Mouse (Mus musculus) midbrain, postnatal 0 days (tissue): ENCODE measurements around the gene Cs. TPM values are rescaled to one million over a fixed set of nuclear protein-coding genes. Genes with fewer than 3 reads are reported as not detected.

Source experiments
- ATAC-seq: fragments of 200-750 bp; cut with Nextera tagmentation; 2 replicates; pipeline ENCODE4 v1.8.0; 2017; ENCODE audit warnings: moderate number of reproducible peaks, mild to moderate bottlenecking, moderate TSS enrichment, moderate library complexity; ENCODE audit not compliant: low FRiP score
- DNase-seq: peaks from one replicate; pipeline ENCODE4 v3.0.0-alpha.2; 2015; ENCODE audit warnings: low spot score
- H3K27ac ChIP-seq: fragments of 300-500 bp; sonication (generic); 2 replicates; pipeline ENCODE4 v1.5.1; 2014; ENCODE audit warnings: low read depth, mild to moderate bottlenecking, low read length, mixed read lengths
- H3K27me3 ChIP-seq: fragments of 300-500 bp; sonication (generic); 2 replicates; pipeline ENCODE4 v1.6.1; 2014; ENCODE audit warnings: low read length, control low read depth, mixed read lengths; ENCODE audit not compliant: insufficient read depth
- H3K36me3 ChIP-seq: fragments of 300-500 bp; sonication (generic); 2 replicates; pipeline ENCODE4 v1.6.1; 2014; ENCODE audit warnings: low read length, control low read depth, mixed read lengths; ENCODE audit not compliant: insufficient read depth
- H3K4me1 ChIP-seq: fragments of 300-500 bp; sonication (generic); 2 replicates; pipeline ENCODE4 v1.6.1; 2014; ENCODE audit warnings: mild to moderate bottlenecking, control low read depth, antibody characterized with exemption, low read length, mixed read lengths; ENCODE audit not compliant: insufficient read depth
- H3K4me2 ChIP-seq: fragments of 300-500 bp; sonication (generic); 2 replicates; pipeline ENCODE4 v1.6.1; 2014; ENCODE audit warnings: low read depth, mild to moderate bottlenecking, low read length, mixed read lengths; ENCODE audit not compliant: poor library complexity, severe bottlenecking
- H3K4me3 ChIP-seq: fragments of 300-500 bp; sonication (generic); 2 replicates; pipeline ENCODE4 v1.5.1; 2014; ENCODE audit warnings: low read depth, mild to moderate bottlenecking, low read length, moderate library complexity
- H3K9ac ChIP-seq: fragments of 300-500 bp; sonication (generic); replicated peaks from 2 replicates; pipeline ENCODE4 v1.6.1; 2014; ENCODE audit warnings: mild to moderate bottlenecking, low read length, moderate library complexity, mixed read lengths; ENCODE audit not compliant: poor library complexity, severe bottlenecking
- H3K9me3 ChIP-seq: fragments of 300-500 bp; sonication (generic); 2 replicates; pipeline ENCODE4 v1.6.1; 2016; ENCODE audit warnings: low read length, control low read depth
- CTCF ChIP-seq: IDR thresholded peaks from 2 replicates; pipeline ENCODE4 v1.5.1; 2016; ENCODE audit warnings: antibody characterized with exemption, mild to moderate bottlenecking
- WGBS: fragments of 180-500 bp; shearing (Covaris S2); extraction: QIAGEN DNeasy Blood & Tissue Kit; methylation state at CpG from one replicate; pipeline ENCODE4 v1.1.7; 2014; 5-methylcytosine and 5-hydroxymethylcytosine counted together
- polyA plus RNA-seq: library from polyadenylated mRNA; unstranded; fragments of >200 nt; fragmentation: Nextera tagmentation; extraction: Ambion mirVana; gene quantifications from 2 replicates; pipeline ENCODE4 v1.2.1, GENCODE M21; 2015
- total RNA-seq: library from RNA; depleted of rRNA; stranded (reverse); fragments of >200 nt; gene quantifications from 2 replicates; pipeline ENCODE4 v1.2.3, GENCODE M21; 2014

The Cs gene
- total and polyA plus RNA-seq, 2 experiments from 2014 or later = 255 to 309 TPM

DNA sequence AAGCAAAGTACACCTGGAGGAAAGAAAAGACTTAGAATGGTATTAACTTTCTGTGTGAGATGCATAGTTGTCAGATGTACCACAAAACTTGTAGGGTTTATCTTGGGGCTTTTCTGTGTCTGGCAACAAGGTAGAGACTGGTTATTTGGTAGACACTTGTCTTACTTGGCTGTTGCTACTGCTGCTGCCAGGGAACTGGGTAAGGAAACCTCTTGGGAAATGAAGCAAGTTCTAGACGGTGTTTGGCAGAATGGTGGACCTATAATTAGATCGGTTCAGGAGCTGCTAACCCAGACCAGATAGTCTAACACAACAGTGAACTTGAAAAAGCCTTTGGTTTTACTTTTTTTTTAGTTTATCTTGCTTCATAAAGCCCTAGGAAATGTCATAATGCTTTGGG lies 1.4 kb downstream of the Cs start:
- H3K36me3 ChIP-seq = no peaks in the 10 kb centered on the region
- H3K4me3 ChIP-seq = peak overlapping the region; percentile 75; the same call in 1 of the 2 replicates
- no peak for TF ChIP-seq CTCF
- WGBS = 65% methylated on average over 2 of the region's 2 CpGs
- peaks cover 8% of the 10 kb centered on the region; the same call in 1 of the 2 replicates for H3K4me1 ChIP-seq
- H3K4me2 ChIP-seq = peak overlapping the region; percentile 50
- H3K9me3 ChIP-seq = no peaks in the 10 kb centered on the region
- no peaks in the 10 kb centered on the region for H3K27me3 ChIP-seq
- no peak overlapping the region for H3K27ac ChIP-seq
- 0 out of 2 replicates have a peak overlapping the region, but pooled peaks have one; percentile 60 for H3K9ac ChIP-seq
- ATAC-seq (no peak), DNase-seq (no peak)

DNA sequence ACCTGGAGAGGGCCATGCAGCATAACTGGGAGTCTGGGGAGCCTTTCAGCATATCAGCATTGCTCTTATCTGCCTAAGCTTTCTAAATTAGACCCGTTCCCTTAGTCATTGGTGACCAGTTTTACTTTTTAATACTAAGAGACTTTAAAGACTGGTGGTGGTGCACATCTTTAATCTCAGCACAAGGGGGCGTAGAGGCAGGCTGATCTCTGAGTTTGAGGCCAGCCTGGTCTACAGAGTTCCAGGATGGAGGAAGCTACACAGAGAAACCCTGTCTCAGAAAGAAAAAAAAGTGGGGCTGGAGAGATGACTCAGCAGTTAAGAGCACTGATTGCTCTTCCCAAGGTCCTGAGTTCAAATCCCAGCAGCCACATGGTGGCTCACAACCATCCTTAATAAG lies 2.7 kb downstream of the Cs start:
- Histone ChIP-seq H3K4me2 (no peak overlapping the region), H3K4me1 (peaks cover 8% of the 10 kb centered on the region; the same call in 1 of the 2 replicates), H3K36me3 (no peaks in the 10 kb centered on the region), H3K9me3 (no peaks in the 10 kb centered on the region), H3K27me3 (no peaks in the 10 kb centered on the region), H3K4me3 (no peak overlapping the region), H3K27ac (no peak overlapping the region), H3K9ac (no peak overlapping the region)
- no peak for DNase-seq
- no peak for ATAC-seq
- peak; percentile 41 for TF ChIP-seq CTCF
- 85% methylated on average over 2 of the region's 2 CpGs for WGBS

DNA sequence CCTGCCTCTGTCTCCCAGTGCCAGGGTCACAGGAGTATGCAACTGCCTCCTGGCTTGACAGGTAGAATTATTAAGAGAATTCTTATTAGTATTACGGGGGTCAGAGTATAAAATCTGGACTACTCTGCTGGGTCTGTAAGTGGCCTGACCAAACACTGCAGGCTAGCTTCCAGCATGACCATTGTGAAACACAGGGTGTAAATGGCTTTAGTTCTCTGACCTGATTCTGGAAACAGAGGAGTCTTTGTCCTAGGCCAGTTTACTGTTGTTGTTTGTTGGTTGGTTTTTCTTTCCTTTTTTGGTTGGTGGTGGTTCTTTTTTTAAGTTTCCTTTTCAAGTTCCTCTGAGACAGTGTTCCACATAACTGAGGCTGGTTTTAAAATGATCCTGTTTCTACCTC lies 5.9 kb downstream of the Cs start:
- no peak overlapping the region for H3K4me3 ChIP-seq
- H3K36me3 ChIP-seq = no peaks in the 10 kb centered on the region
- ATAC-seq (no peak), DNase-seq (peak; percentile 16)
- no peak overlapping the region for H3K9ac ChIP-seq
- no peak overlapping the region for H3K27ac ChIP-seq
- H3K4me2 ChIP-seq = no peak overlapping the region
- peaks cover 7% of the 10 kb centered on the region; the same call in 1 of the 2 replicates for H3K4me1 ChIP-seq
- TF ChIP-seq CTCF = no peak
- no peaks in the 10 kb centered on the region for H3K27me3 ChIP-seq
- 88% methylated on average over 1 of the region's 1 CpGs for WGBS
- H3K9me3 ChIP-seq = no peaks in the 10 kb centered on the region

DNA sequence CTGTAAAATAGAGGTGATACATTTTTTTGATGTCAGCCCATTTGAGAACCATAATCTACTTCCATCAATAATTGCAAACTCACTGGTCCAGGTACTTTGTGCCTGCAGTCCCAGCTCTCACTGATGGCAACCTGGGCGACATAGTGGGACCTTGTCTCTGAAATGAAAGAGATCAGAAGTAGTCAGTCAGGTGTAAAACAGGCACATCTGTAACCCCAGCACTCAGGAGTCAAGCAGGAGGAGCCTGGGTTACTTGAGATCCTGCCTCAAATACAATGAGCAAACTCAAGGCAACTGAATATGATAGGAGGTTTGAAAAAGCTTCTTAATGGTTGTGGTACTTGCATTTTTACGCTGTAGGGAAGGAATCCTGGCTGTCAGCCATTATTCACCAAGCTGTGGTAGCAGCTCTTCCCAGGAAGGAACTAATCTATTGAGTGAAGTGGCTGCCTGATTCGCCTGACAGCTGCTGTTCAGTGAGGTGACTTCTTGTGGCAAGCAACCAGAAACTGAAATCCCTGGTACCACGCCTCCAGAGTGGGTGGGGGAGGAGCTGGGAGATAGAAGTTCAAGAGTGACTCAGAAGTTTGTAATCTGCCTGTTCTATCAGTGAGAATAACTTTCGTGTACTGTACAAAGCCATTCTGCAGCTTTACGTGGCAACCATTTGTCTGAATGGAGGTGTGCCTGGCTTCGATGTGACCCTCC lies 7.2 kb downstream of the Cs start:
- DNase-seq (peak; percentile 82), ATAC-seq (no peak)
- TF ChIP-seq CTCF = no peak
- no peak overlapping the region for H3K9ac ChIP-seq
- WGBS = 50% methylated on average over 7 of the region's 7 CpGs
- no peak overlapping the region for H3K4me2 ChIP-seq
- H3K27ac ChIP-seq = no peak overlapping the region
- H3K4me3 ChIP-seq = no peak overlapping the region
- no peaks in the 10 kb centered on the region for H3K4me1 ChIP-seq
- H3K27me3 ChIP-seq = no peaks in the 10 kb centered on the region
- H3K36me3 ChIP-seq = 0 out of 2 replicates have a peak, but pooled peaks cover 4% of the 10 kb centered on the region
- no peaks in the 10 kb centered on the region for H3K9me3 ChIP-seq

DNA sequence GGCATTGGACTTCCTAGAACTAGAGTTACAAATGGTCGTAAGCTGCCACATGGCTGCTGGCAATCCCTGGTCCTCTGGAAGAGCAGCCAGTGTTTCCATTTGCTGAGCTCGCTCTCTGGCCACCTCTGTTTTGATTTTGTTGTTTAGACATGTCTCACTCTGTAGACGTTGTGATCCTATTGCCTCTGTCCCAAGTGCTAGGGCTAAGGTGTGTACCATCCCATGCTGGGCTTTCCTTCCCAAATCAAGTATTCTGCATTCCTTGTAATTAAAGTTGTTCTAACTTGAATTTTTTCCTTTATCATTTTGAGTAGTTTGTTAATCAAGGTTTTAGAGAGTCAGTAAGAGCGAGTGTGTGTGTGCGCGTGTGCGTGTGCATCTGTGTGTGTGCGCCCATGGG lies 10.0 kb downstream of the Cs start:
- H3K27me3 ChIP-seq = no peaks in the 10 kb centered on the region
- WGBS = 91% methylated on average over 8 of the region's 8 CpGs

DNA sequence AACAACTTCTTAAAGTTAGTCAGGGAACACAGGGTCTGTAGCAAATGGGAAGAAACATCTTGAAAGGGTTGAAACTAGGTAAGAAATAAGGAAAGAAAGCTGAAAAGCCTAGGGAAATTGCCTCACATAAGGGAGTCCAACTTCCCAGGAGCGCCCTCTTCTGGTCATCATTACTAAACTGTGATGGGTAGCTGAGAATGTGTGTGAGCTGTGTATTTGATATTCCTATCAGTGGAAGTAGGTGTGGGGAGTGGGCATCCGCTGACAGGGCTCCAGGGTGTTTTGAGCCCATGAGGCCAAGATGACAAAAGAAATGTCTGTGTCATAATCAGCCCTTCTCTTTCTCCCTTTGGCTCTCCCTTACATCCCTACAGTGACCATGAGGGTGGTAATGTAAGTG lies 21.3 kb downstream of the Cs start:
- ATAC-seq = no peak
- no peak overlapping the region for H3K4me2 ChIP-seq

More for the DNA sequence above, 10.0 kb downstream of the Cs start:
- Histone ChIP-seq H3K4me1 (no peaks in the 10 kb centered on the region), H3K4me2 (no peak overlapping the region), H3K36me3 (peaks cover 24% of the 10 kb centered on the region), H3K9ac (no peak overlapping the region), H3K27ac (no peak overlapping the region), H3K4me3 (no peak overlapping the region), H3K9me3 (no peaks in the 10 kb centered on the region)
- ATAC-seq (no peak), DNase-seq (no peak)
- no peak for TF ChIP-seq CTCF

More for the DNA sequence above, 21.3 kb downstream of the Cs start:
- no peak overlapping the region for H3K27ac ChIP-seq
- DNase-seq = peak; percentile 75
- peak; percentile 73 for TF ChIP-seq CTCF
- H3K9ac ChIP-seq = no peak overlapping the region
- WGBS = 54% methylated on average over 2 of the region's 2 CpGs
- no peaks in the 10 kb centered on the region for H3K4me1 ChIP-seq
- no peaks in the 10 kb centered on the region for H3K27me3 ChIP-seq
- no peak overlapping the region for H3K4me3 ChIP-seq
- no peaks in the 10 kb centered on the region for H3K9me3 ChIP-seq
- H3K36me3 ChIP-seq = peaks cover 70% of the 10 kb centered on the region
